Mouse (Mus musculus) myocyte (in vitro differentiated cells): ENCODE measurements around the gene Arhgef3.

Experiments used
- CEBPB ChIP-seq: IDR thresholded peaks from 2 replicates; pipeline ENCODE4 v1.6.1; 2011; ENCODE audit warnings: mild to moderate bottlenecking, moderate library complexity; ENCODE audit not compliant: poor library complexity, insufficient read depth, severe bottlenecking
- E2F4 ChIP-seq: IDR thresholded peaks from one replicate; pipeline ENCODE4 v1.6.1; 2011; ENCODE audit warnings: mild to moderate bottlenecking, control low read depth, moderate library complexity; ENCODE audit not compliant: insufficient read depth
- MAX ChIP-seq: IDR thresholded peaks from one replicate; pipeline ENCODE4 v1.6.1; 2011; ENCODE audit warnings: low read depth, mild to moderate bottlenecking, control low read depth
- MYOG ChIP-seq, 3 experiments: IDR thresholded peaks; one replicate each; pipeline ENCODE4 v1.6.1; 2011; ENCODE audit warnings: control low read depth in 2 of 3, low read depth in 2 of 3, mild to moderate bottlenecking in 2 of 3; ENCODE audit not compliant: insufficient read length in 2 of 3, control insufficient read depth in 1 of 3, insufficient read depth in 1 of 3
- POLR2A ChIP-seq: IDR thresholded peaks from one replicate; pipeline ENCODE4 v1.6.1; 2011; ENCODE audit warnings: low read depth, mild to moderate bottlenecking, control low read depth, moderate library complexity; ENCODE audit not compliant: insufficient read length
- POLR2AphosphoS2 ChIP-seq: IDR thresholded peaks from one replicate; pipeline ENCODE4 v1.6.1; 2011; ENCODE audit warnings: low read depth, control low read depth; ENCODE audit not compliant: insufficient read length
- SRF ChIP-seq: IDR thresholded peaks from one replicate; pipeline ENCODE4 v1.6.1; 2011; ENCODE audit warnings: low read depth; ENCODE audit not compliant: control insufficient read depth, insufficient read length
- TCF12 ChIP-seq: IDR thresholded peaks from one replicate; pipeline ENCODE4 v1.6.1; 2011; ENCODE audit warnings: mild to moderate bottlenecking, control low read depth; ENCODE audit not compliant: poor library complexity, insufficient read depth, severe bottlenecking
- TCF3 ChIP-seq: IDR thresholded peaks from one replicate; pipeline ENCODE4 v1.6.1; 2011; ENCODE audit warnings: low read depth, control low read depth; ENCODE audit not compliant: insufficient read length
- USF1 ChIP-seq: IDR thresholded peaks from one replicate; pipeline ENCODE4 v1.6.1; 2011; ENCODE audit warnings: low read depth, mild to moderate bottlenecking, control low read depth, moderate library complexity

- no peak for TF ChIP-seq POLR2A
- TF ChIP-seq E2F4: no peak
- no peak for TF ChIP-seq MYOG (IDR thresholded peaks at IDR 0.05; ENCODE audit: control insufficient read depth in 1 of 3, insufficient read depth in 1 of 3, insufficient read length in 2 of 3, low read depth in 2 of 3)
- no peak for TF ChIP-seq SRF
- TF ChIP-seq USF1: no peak
- TF ChIP-seq MAX: no peak
- no peak for TF ChIP-seq CEBPB
- no peak for TF ChIP-seq TCF12
- TF ChIP-seq TCF3: no peak
- no peak for TF ChIP-seq POLR2AphosphoS2
Observed at GRCm38 (mm10) chr14:27347224-27347623, 232.5 kb downstream of the Arhgef3 start.
